In genomic region chr4:150568318-150569134, GRCm38 (mm10) we compare ENCODE assay signal across 8 mouse cellular contexts.
DNase-seq lines count a peak whose midpoint lies in the region; ATAC-seq lines count a peak whose summit lies in the region.

No protein-coding gene starts in this region.

- peak overlapping the region; percentile 59; the same call in 1 of the 2 replicates for H3K27ac ChIP-seq in forebrain, embryonic 11.5 days (ENCODE audit: low read depth, low read length)
- peak overlapping the region; percentile 96 for H3K27ac ChIP-seq in stomach, embryonic 15.5 days

- DNase-seq in lung, adult 18-20 months, result peak; percentile 57 to 61
- no peak for DNase-seq in lung, postnatal 14 days
- no peak for DNase-seq in forebrain, embryonic 11.5 days (ENCODE audit: low spot score)
- peak; percentile 84 for DNase-seq in kidney, adult 9 months
- DNase-seq in lung, postnatal 36 days, result peak; percentile 71
- DNase-seq in ovary, postnatal 14 days (ENCODE audit: low spot score), result no peak
- no peak for DNase-seq in ovary, adult 18-20 months (ENCODE audit: low spot score)

- no peak; the same call in 1 of the 2 replicates for ATAC-seq in forebrain, embryonic 11.5 days (replicated peaks; ENCODE audit: low FRiP score)
- ATAC-seq in stomach, embryonic 15.5 days (ENCODE audit: insufficient read depth, low FRiP score, low read depth), result peak; percentile 37; the same call in 1 of the 2 replicates

- no peaks in the 10 kb centered on the region for H3K36me3 ChIP-seq in forebrain, embryonic 11.5 days (ENCODE audit: control insufficient read depth, insufficient read depth, low read length)
- no peaks in the 10 kb centered on the region for H3K36me3 ChIP-seq in stomach, embryonic 15.5 days

- 40% methylated on average over 9 of the region's 9 CpGs for WGBS in forebrain, embryonic 11.5 days
- whole genome bisulfite sequencing in stomach, embryonic 15.5 days, result 27% methylated on average over 9 of the region's 9 CpGs

- peak overlapping the region; percentile 74 for H3K4me3 ChIP-seq in forebrain, embryonic 11.5 days (ENCODE audit: low read depth, low read length)
- peak overlapping the region; percentile 84 for H3K4me3 ChIP-seq in stomach, embryonic 15.5 days (replicated peaks)

- H3K9me3 ChIP-seq in forebrain, embryonic 11.5 days (ENCODE audit: control insufficient read depth, low read length), result no peaks in the 10 kb centered on the region
- H3K9me3 ChIP-seq in stomach, embryonic 15.5 days, result no peaks in the 10 kb centered on the region

- no peaks in the 10 kb centered on the region for H3K27me3 ChIP-seq in forebrain, embryonic 11.5 days (ENCODE audit: control insufficient read depth, insufficient read depth, low read length)
- no peaks in the 10 kb centered on the region for H3K27me3 ChIP-seq in stomach, embryonic 15.5 days (replicated peaks)

- H3K4me1 ChIP-seq in forebrain, embryonic 11.5 days (replicated peaks; ENCODE audit: control insufficient read depth, insufficient read depth, low read length), result peaks cover 15% of the 10 kb centered on the region
- peaks cover 42% of the 10 kb centered on the region for H3K4me1 ChIP-seq in stomach, embryonic 15.5 days

- peak overlapping the region; percentile 91 for H3K9ac ChIP-seq in forebrain, embryonic 11.5 days (ENCODE audit: low read length)
- H3K9ac ChIP-seq in stomach, embryonic 15.5 days, result peak overlapping the region; percentile 95

- H3K4me2 ChIP-seq in forebrain, embryonic 11.5 days (ENCODE audit: low read depth, low read length, severe bottlenecking), result peak overlapping the region; percentile 88
- peak overlapping the region; percentile 83 for H3K4me2 ChIP-seq in stomach, embryonic 15.5 days

Comparison
In these comparisons a context has a peak if more than half of its experiments do, and no peak if none do; other contexts are left out.
1. DNase-seq: peak in lung, adult 18-20 months (2 of 2), kidney, adult 9 months (single experiment) and lung, postnatal 36 days (single experiment); none in lung, postnatal 14 days (single experiment), forebrain, embryonic 11.5 days (single experiment), ovary, postnatal 14 days (single experiment) and ovary, adult 18-20 months (single experiment).